Mouse (Mus musculus): ENCODE results near the gene Kcna6. TPM values are rescaled to one million over a fixed set of nuclear protein-coding genes. Genes with fewer than 3 reads are reported as not detected.

Kcna6 gene
- polyA plus RNA-seq, 1 experiment from 2014 or later: 1.4 TPM

DNA sequence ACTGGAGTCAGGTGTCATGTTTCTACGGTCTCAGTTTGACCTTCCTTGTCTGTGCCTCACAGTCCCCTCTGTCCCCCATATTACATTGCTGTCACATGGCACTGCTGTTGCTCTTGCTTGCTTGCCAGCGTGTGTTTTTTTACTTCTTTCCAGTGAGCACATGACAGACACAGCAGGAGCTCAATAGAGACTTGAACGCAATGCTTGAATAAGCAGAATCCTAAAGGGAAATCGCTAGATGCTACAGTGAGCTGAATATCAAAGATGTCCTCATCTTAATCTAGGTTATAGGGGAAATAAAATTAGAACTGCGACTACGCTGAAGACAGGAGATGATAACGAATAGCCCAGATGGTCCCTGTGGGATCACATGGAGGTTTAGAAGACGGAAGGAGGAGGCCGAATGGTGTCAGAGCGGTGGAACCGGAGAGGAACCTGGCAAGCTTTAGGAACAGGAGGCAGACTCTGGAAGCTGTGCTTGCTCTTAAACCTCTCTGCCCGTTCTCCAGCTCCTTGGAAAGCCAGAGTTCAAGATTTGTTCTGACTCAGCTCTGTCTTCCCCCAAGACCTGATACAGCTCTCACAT lies 29.8 kb upstream of the Kcna6 start:
- WGBS: 83% methylated on average over 12 of the region's 12 CpGs
- Histone ChIP-seq H3K4me1 (replicated peaks; ENCODE audit: control insufficient read depth, insufficient read depth, low read length) (no peaks in the 10 kb centered on the region; the same call in 1 of the 2 replicates), H3K4me3 (ENCODE audit: low read depth, low read length) (no peak overlapping the region), H3K27me3 (replicated peaks; ENCODE audit: control insufficient read depth, insufficient read depth, low read length) (0 out of 2 replicates have a peak, but pooled peaks cover 3% of the 10 kb centered on the region), H3K27ac (ENCODE audit: low read depth, low read length) (no peak overlapping the region), H3K36me3 (ENCODE audit: control insufficient read depth, insufficient read depth, low read length) (no peaks in the 10 kb centered on the region), H3K9me3 (ENCODE audit: control insufficient read depth, low read length) (no peaks in the 10 kb centered on the region), H3K9ac (ENCODE audit: low read depth, low read length) (no peak overlapping the region), H3K4me2 (no peak overlapping the region)
- no peak for DNase-seq (ENCODE audit: low spot score)
- no peak for ATAC-seq (replicated peaks; ENCODE audit: low FRiP score)

DNA sequence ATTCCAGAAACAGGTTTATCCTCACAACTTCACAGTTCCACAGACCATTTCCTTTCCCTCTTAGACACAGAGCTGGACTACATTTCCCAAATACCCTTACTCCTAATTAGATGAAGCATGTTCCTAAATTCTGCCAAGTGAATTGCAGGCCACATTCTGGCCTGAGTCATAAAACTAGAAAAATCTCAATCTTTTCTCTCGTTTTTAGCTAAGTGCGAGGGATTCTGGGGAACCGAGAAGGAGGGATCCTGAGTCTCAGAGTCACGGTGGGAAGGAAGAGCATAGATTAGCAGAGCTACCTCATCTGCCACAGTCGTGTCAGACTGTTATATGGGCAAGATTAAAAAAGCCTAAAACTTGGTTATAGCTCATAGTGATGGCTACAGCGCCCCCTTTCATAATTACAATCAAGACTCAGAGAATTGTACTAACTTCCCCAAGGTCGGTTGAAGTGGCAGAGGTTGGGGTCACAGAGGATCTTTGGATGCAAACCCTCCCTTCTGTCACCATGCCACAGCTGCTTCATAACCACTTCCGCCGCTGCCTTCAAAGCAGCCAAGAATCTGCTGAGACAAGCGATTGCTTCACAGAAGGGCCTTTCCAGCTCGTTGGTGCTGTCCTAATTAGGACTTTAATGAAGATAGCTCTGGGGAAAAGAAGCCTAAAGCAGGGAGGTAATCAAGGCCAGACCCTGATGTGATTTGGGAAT lies 28.6 kb upstream of the Kcna6 start:
- H3K27me3 ChIP-seq (replicated peaks; ENCODE audit: control insufficient read depth, insufficient read depth, low read length): no peaks in the 10 kb centered on the region
- no peaks in the 10 kb centered on the region; the same call in 1 of the 2 replicates for H3K4me1 ChIP-seq (replicated peaks; ENCODE audit: control insufficient read depth, insufficient read depth, low read length)
- DNase-seq (ENCODE audit: low spot score) (no peak), ATAC-seq (replicated peaks; ENCODE audit: low FRiP score) (no peak)
- H3K9ac ChIP-seq (ENCODE audit: low read depth, low read length): no peak overlapping the region
- no peak overlapping the region for H3K4me3 ChIP-seq (ENCODE audit: low read depth, low read length)
- no peak overlapping the region for H3K4me2 ChIP-seq
- no peaks in the 10 kb centered on the region for H3K9me3 ChIP-seq (ENCODE audit: control insufficient read depth, low read length)
- H3K27ac ChIP-seq (ENCODE audit: low read depth, low read length): no peak overlapping the region
- whole genome bisulfite sequencing: 60% methylated on average over 11 of the region's 11 CpGs
- H3K36me3 ChIP-seq (ENCODE audit: control insufficient read depth, insufficient read depth, low read length): no peaks in the 10 kb centered on the region

DNA sequence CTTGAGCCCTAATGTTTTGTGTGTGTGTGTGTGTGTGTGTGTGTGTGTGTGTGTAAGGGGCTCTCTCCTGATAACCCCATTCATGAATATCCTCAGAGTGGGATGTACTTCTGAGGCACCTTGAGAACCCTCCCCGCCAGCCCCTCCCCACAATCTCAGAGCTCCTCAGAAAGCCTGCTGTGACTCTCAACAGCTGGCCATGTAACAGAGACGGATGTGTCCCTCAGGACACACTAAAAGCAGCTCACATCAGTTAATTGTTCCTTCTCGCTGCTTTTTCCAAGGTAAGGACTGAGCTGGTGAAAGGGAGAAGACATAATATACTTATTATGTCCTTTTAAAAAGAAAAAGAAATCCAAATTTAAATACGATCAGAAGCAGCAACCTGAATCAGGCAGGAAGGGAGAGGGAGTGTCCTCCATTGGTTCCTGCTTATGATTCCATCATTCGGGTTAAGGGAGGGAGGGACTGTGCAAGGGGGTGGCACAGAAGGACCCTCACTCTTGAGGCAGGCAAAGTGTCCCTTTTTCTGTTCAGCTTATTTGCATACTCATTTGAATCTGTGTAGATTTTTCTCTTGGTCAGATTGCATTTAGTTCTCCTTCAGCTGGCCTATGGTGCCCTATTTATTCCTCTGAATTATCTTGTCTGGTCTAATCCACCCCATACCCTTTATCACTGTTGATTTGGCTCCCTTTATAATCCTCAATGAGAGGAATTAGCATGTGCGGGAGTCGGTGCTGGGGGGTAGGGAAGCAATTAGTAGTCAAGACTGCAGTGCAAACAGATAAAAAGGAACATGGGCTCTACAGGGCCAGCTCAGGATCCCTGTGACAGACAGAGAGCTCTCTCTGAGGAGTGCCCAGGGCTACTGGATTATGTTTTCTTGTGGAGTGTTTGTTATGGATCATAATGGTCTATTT lies 27.4 kb upstream of the Kcna6 start:
- H3K27ac ChIP-seq (ENCODE audit: low read depth, low read length): no peak overlapping the region
- H3K36me3 ChIP-seq (ENCODE audit: control insufficient read depth, insufficient read depth, low read length): no peaks in the 10 kb centered on the region
- no peaks in the 10 kb centered on the region for H3K9me3 ChIP-seq (ENCODE audit: control insufficient read depth, low read length)
- H3K9ac ChIP-seq (ENCODE audit: low read depth, low read length): no peak overlapping the region
- H3K4me1 ChIP-seq (replicated peaks; ENCODE audit: control insufficient read depth, insufficient read depth, low read length): no peaks in the 10 kb centered on the region; the same call in 1 of the 2 replicates
- 32% methylated on average over 7 of the region's 7 CpGs for WGBS
- DNase-seq (ENCODE audit: low spot score): no peak
- no peak overlapping the region for H3K4me3 ChIP-seq (ENCODE audit: low read depth, low read length)
- no peak for ATAC-seq (replicated peaks; ENCODE audit: low FRiP score)
- no peak overlapping the region for H3K4me2 ChIP-seq
- no peaks in the 10 kb centered on the region for H3K27me3 ChIP-seq (replicated peaks; ENCODE audit: control insufficient read depth, insufficient read depth, low read length)

DNA sequence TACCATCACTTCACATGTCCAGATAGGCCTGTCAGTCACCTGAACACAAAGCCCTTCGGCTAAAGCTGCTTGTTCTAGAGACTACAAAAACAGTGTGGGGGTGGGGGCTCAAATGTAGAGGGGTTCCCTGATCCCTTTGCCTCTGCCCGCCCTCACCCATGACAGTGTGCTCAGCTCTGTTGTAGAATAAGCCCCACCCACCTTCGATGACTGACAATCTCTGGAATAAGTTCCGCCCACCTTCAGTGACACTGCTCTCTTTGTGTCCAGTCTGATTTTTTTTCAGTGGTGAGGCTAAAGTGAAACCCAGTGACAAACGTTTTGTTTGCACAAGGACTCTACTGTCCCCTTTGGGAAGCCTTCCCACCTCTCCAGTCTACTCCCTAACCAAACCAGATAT lies 26.1 kb upstream of the Kcna6 start:
- DNase-seq (ENCODE audit: low spot score) (no peak), ATAC-seq (replicated peaks; ENCODE audit: low FRiP score) (no peak)
- Histone ChIP-seq H3K4me2 (no peak overlapping the region), H3K9ac (ENCODE audit: low read depth, low read length) (no peak overlapping the region), H3K27ac (ENCODE audit: low read depth, low read length) (no peak overlapping the region), H3K27me3 (replicated peaks; ENCODE audit: control insufficient read depth, insufficient read depth, low read length) (no peaks in the 10 kb centered on the region), H3K36me3 (ENCODE audit: control insufficient read depth, insufficient read depth, low read length) (no peaks in the 10 kb centered on the region), H3K9me3 (ENCODE audit: control insufficient read depth, low read length) (no peaks in the 10 kb centered on the region), H3K4me3 (ENCODE audit: low read depth, low read length) (no peak overlapping the region), H3K4me1 (replicated peaks; ENCODE audit: control insufficient read depth, insufficient read depth, low read length) (no peaks in the 10 kb centered on the region; the same call in 1 of the 2 replicates)
- WGBS: 57% methylated on average over 5 of the region's 5 CpGs

DNA sequence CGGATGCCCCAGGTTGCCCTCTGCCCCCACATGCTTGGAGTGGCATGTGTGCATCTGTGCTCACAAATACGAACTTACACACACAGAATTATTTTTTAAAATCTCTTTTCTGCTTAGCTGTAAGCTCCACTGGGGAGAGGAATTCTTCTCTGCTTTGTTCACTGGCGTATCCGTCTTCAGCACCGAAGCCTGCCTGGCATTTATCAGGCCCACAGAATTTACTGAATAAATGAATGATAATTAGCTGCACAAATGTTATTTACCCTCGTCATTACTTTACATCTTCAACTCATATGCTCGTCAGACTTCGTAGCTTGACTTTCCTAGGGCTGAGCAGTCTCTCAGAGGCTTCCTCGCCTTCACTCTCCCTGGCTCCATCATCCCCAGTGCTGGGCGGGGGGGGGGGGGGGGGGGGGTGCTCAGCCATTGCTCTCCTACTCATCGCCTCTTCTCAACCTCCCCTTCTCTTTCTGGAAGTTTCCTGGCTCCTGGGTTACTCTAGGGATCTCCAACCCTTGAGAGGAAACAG lies 24.2 kb upstream of the Kcna6 start:
- WGBS: 78% methylated on average over 11 of the region's 11 CpGs
- DNase-seq (ENCODE audit: low spot score) (no peak), ATAC-seq (replicated peaks; ENCODE audit: low FRiP score) (no peak)
- Histone ChIP-seq H3K27me3 (replicated peaks; ENCODE audit: control insufficient read depth, insufficient read depth, low read length) (no peaks in the 10 kb centered on the region), H3K4me3 (ENCODE audit: low read depth, low read length) (no peak overlapping the region), H3K27ac (ENCODE audit: low read depth, low read length) (no peak overlapping the region), H3K36me3 (ENCODE audit: control insufficient read depth, insufficient read depth, low read length) (no peaks in the 10 kb centered on the region), H3K4me1 (replicated peaks; ENCODE audit: control insufficient read depth, insufficient read depth, low read length) (no peaks in the 10 kb centered on the region; the same call in 1 of the 2 replicates), H3K9me3 (ENCODE audit: control insufficient read depth, low read length) (no peaks in the 10 kb centered on the region), H3K4me2 (no peak overlapping the region), H3K9ac (ENCODE audit: low read depth, low read length) (no peak overlapping the region)

DNA sequence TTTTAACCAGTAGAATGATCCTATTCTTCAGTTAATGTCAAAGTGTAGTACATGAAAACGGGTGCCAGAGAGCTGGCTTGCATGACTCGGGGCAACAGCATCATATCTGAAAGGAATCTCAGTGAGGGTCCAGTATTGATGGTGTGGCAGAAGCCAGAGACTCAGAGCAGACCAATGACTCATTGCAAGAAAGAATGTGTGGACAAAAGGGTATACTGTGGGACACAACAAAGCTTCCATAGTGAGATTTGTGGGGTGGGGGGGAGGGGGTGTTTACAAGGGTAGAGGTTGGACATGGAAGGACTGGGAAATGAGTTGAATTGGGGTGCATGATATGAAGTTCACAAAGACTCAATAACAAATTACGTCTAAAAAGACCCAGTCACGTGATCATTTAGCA lies 20.9 kb upstream of the Kcna6 start:
- DNase-seq (ENCODE audit: low spot score): no peak
- ATAC-seq (replicated peaks; ENCODE audit: low FRiP score): no peak
- no peak overlapping the region for H3K4me3 ChIP-seq (ENCODE audit: low read depth, low read length)
- H3K9ac ChIP-seq (ENCODE audit: low read depth, low read length): no peak overlapping the region
- no peaks in the 10 kb centered on the region for H3K36me3 ChIP-seq (ENCODE audit: control insufficient read depth, insufficient read depth, low read length)
- no peaks in the 10 kb centered on the region for H3K9me3 ChIP-seq (ENCODE audit: control insufficient read depth, low read length)
- 79% methylated on average over 4 of the region's 4 CpGs for WGBS
- no peaks in the 10 kb centered on the region for H3K27me3 ChIP-seq (replicated peaks; ENCODE audit: control insufficient read depth, insufficient read depth, low read length)
- no peak overlapping the region for H3K4me2 ChIP-seq
- H3K27ac ChIP-seq (ENCODE audit: low read depth, low read length): no peak overlapping the region
- no peaks in the 10 kb centered on the region for H3K4me1 ChIP-seq (replicated peaks; ENCODE audit: control insufficient read depth, insufficient read depth, low read length)

DNA sequence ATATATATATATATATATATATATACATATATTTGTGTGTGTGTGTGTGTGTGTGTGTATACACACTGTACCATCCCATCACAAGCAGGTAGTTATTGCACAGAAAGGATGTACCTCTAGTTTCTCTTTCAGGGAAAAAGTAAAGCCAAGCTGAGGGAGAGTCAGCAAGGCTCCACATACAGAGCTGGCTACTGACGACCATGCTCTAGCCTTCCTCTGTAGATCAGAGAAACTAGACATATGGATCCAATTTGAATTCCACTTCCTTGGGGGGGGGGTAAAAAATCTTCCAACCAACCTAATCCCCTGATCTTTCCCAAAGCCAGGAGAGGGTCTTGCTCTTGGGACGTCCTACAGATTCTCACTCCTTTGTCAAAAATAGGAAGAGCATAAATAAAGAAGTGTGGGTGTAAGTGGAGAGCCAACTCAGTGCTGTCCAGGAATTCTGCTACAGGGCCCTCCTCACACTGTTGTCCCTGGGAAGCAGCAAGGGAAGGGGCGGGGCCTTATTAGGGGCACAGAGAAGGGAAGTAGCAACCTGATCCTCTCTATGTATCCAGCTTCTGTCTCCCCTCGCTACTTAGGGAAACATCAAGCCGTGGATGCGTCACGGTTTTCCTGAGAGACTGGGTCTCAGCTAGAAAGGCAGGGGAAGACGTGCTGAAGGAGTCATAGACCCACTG lies 15.4 kb upstream of the Kcna6 start:
- no peak overlapping the region for H3K4me3 ChIP-seq (ENCODE audit: low read depth, low read length)
- DNase-seq (ENCODE audit: low spot score): no peak
- no peaks in the 10 kb centered on the region for H3K9me3 ChIP-seq (ENCODE audit: control insufficient read depth, low read length)
- no peaks in the 10 kb centered on the region for H3K36me3 ChIP-seq (ENCODE audit: control insufficient read depth, insufficient read depth, low read length)
- no peaks in the 10 kb centered on the region for H3K27me3 ChIP-seq (replicated peaks; ENCODE audit: control insufficient read depth, insufficient read depth, low read length)
- no peak overlapping the region for H3K27ac ChIP-seq (ENCODE audit: low read depth, low read length)
- no peak overlapping the region for H3K4me2 ChIP-seq
- WGBS: 25% methylated on average over 8 of the region's 8 CpGs
- H3K9ac ChIP-seq (ENCODE audit: low read depth, low read length): no peak overlapping the region
- no peak for ATAC-seq (replicated peaks; ENCODE audit: low FRiP score)
- H3K4me1 ChIP-seq (replicated peaks; ENCODE audit: control insufficient read depth, insufficient read depth, low read length): no peaks in the 10 kb centered on the region

DNA sequence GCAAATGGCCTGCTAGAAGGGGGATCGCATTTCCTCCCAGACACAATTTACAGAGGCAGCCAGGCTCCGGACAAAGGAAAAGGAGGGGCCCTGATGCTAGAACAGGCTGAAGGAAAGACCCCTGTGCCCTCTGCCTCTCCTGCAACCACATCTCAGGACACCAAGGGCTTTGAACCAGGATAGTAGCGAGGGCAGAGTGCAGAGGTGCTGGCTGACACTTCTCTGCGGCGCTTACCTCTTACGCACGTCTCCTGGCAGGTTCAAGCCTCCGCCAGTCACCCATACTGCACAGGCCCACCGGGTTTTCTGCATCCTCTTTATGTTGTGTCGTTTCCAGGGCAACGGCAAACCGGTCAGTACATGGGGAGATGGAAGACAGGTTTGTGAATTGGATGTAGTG lies 12.0 kb upstream of the Kcna6 start:
- Histone ChIP-seq H3K4me1 (replicated peaks; ENCODE audit: control insufficient read depth, insufficient read depth, low read length) (no peaks in the 10 kb centered on the region), H3K9me3 (ENCODE audit: control insufficient read depth, low read length) (no peaks in the 10 kb centered on the region), H3K27me3 (replicated peaks; ENCODE audit: control insufficient read depth, insufficient read depth, low read length) (no peaks in the 10 kb centered on the region), H3K4me2 (no peak overlapping the region), H3K36me3 (ENCODE audit: control insufficient read depth, insufficient read depth, low read length) (no peaks in the 10 kb centered on the region), H3K9ac (ENCODE audit: low read depth, low read length) (no peak overlapping the region), H3K27ac (ENCODE audit: low read depth, low read length) (no peak overlapping the region), H3K4me3 (ENCODE audit: low read depth, low read length) (no peak overlapping the region)
- WGBS: 44% methylated on average over 12 of the region's 12 CpGs
- no peak for ATAC-seq (replicated peaks; ENCODE audit: low FRiP score)
- DNase-seq (ENCODE audit: low spot score): no peak

All from liver, embryonic 11.5 days (tissue).